Mouse (Mus musculus) limb, embryonic 10.5 days (tissue): ENCODE measurements around the gene 4921524J17Rik. TPM values are rescaled to one million over a fixed set of nuclear protein-coding genes. Genes with fewer than 3 reads are reported as not detected.

Experiments
- DNase-seq: peaks from one replicate; pipeline ENCODE4 v3.0.0-alpha.2; 2017; ENCODE audit warnings: low spot score
- H3K27ac ChIP-seq: fragments of 300-500 bp; sonication (generic); 2 replicates; pipeline ENCODE4 v1.5.1; 2016; ENCODE audit warnings: mild to moderate bottlenecking
- H3K27me3 ChIP-seq: fragments of 300-500 bp; sonication (generic); 2 replicates; pipeline ENCODE4 v1.6.1; 2016; ENCODE audit warnings: low read depth, mild to moderate bottlenecking; ENCODE audit not compliant: poor library complexity, severe bottlenecking
- H3K36me3 ChIP-seq: fragments of 300-500 bp; sonication (generic); 2 replicates; pipeline ENCODE4 v1.6.1; 2016; ENCODE audit warnings: mild to moderate bottlenecking, moderate library complexity
- H3K4me1 ChIP-seq: fragments of 300-500 bp; sonication (generic); 2 replicates; pipeline ENCODE4 v1.6.1; 2016
- H3K4me3 ChIP-seq: fragments of 300-500 bp; sonication (generic); 2 replicates; pipeline ENCODE4 v1.5.1; 2016; ENCODE audit warnings: mild to moderate bottlenecking, moderate library complexity
- H3K9me3 ChIP-seq: fragments of 300-500 bp; sonication (generic); replicated peaks from 2 replicates; pipeline ENCODE4 v1.6.1; 2016; ENCODE audit warnings: mild to moderate bottlenecking
- WGBS: fragments of 180-500 bp; shearing (Covaris S2); methylation state at CpG from one replicate; pipeline ENCODE4 v1.1.7; 2016; 5-methylcytosine and 5-hydroxymethylcytosine counted together
- polyA plus RNA-seq: library from polyadenylated mRNA; unstranded; fragments of >200 nt; fragmentation: Nextera tagmentation; extraction: Ambion mirVana; gene quantifications from 2 replicates; pipeline ENCODE4 v1.2.1, GENCODE M21; 2016

The 4921524J17Rik gene
- polyA plus RNA-seq, 1 experiment from 2014 or later, result 41.4 TPM

DNA sequence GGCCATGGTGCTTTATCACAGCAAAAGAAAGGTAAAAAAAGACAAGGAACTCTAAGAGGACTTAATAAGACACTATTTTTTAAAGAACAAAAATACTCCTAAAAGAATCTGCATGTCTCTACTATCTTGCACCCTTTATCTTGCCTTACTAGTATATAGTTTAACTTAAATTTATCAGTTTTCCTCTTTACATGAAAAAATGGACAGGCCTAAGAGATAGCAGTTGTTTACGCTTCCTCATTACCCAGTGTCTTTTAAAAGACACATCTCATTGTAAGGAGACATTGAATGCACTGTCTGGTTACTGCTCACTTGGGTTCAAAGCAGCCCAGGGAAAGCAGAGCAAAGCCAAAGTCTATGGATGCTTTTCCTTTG, 60.2 kb downstream of the 4921524J17Rik start:
- H3K36me3 ChIP-seq, result no peaks in the 10 kb centered on the region
- H3K9me3 ChIP-seq, result no peaks in the 10 kb centered on the region
- 98% methylated on average over 1 of the region's 1 CpGs for WGBS
- H3K4me1 ChIP-seq, result no peaks in the 10 kb centered on the region
- no peak overlapping the region for H3K27ac ChIP-seq
- H3K4me3 ChIP-seq, result no peak overlapping the region
- no peak for DNase-seq
- H3K27me3 ChIP-seq, result no peaks in the 10 kb centered on the region

DNA sequence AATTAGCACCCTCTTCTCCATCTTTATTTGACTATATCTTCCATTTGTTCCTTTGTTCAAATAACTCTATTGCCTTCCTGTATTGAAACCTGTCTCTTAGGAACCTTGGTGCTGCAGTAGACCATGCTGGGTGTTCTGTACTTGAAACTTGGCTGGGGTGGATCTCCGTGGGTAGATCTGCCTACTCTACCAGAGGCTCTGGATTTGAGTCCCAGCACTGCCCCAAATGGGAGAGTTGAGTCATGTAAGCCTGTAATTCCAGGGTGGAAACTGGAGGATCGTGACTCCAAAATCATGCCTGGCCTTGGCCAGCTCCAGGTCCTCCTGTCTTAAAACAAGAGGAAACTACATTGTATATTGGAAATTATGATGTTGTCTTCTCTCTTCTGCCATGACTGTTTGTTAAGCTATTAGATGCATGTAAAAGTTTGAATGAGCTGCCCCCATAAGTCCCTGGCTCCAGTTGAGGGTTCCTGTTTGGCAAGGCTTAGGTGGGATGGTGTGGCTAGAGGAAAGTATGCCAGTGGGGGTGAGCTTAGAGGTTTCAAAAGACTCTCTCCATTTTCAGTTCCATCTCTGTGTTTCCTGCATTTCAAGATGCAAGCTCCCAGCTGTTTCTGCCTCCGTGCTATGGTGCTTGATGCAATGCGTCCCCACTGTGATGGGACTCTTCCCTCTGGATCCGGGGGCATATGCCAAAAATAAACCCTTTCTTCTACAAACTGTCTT, 60.7 kb downstream of the 4921524J17Rik start:
- 87% methylated on average over 5 of the region's 5 CpGs for WGBS
- no peak overlapping the region for H3K27ac ChIP-seq

DNA sequence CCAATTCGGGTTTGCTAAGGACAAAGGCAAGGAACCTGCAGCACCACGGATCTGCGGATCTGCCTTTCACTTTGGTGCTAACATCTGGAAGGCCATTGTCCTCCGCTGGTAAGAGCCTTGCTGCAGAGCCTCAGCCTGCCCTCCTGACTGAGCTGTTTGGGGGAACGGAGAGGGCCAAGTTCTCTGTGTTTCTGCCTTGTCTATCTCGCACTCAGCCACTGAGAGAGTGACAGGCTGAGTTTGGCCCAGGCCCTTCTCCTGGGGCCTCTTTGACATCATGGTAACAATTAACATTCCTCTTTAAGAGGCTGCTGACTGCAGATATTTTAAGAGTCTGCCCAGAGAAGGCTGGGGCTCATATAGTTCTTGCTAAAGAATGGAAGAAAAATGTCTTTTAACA, 67.5 kb downstream of the 4921524J17Rik start:
- peak overlapping the region; percentile 61 for H3K27ac ChIP-seq
- peaks cover 13% of the 10 kb centered on the region for H3K4me1 ChIP-seq
- no peaks in the 10 kb centered on the region for H3K27me3 ChIP-seq
- WGBS, result 51% methylated on average over 6 of the region's 6 CpGs
- no peaks in the 10 kb centered on the region for H3K9me3 ChIP-seq
- no peaks in the 10 kb centered on the region for H3K36me3 ChIP-seq
- H3K4me3 ChIP-seq, result no peak overlapping the region
- no peak for DNase-seq

More for the DNA sequence above, 60.7 kb downstream of the 4921524J17Rik start:
- no peaks in the 10 kb centered on the region for H3K36me3 ChIP-seq
- no peaks in the 10 kb centered on the region for H3K9me3 ChIP-seq
- H3K27me3 ChIP-seq, result no peaks in the 10 kb centered on the region
- no peak overlapping the region for H3K4me3 ChIP-seq
- no peak for DNase-seq
- no peaks in the 10 kb centered on the region for H3K4me1 ChIP-seq

DNA sequence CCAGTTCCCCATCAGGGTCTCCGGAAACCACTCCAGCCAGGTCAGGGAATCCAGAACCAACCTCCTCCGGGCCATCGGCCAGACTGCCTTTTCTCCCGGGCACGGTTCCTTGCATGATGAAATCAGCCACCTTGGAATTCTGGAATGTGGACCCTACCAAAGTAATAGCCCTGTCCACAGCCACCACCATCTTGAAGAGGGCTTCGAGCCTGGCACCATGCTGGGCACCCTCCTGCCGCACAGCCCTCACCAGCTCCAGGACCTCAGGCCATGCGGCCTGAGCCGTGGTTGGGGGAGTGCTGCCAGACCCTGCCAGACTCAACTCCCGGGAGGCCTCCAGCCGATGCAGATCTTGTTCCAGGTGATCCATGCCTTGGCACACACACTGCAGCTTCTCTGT, 68.0 kb downstream of the 4921524J17Rik start:
- H3K9me3 ChIP-seq, result no peaks in the 10 kb centered on the region
- no peak overlapping the region for H3K4me3 ChIP-seq
- 89% methylated on average over 11 of the region's 11 CpGs for WGBS
- H3K4me1 ChIP-seq, result peaks cover 13% of the 10 kb centered on the region
- H3K36me3 ChIP-seq, result no peaks in the 10 kb centered on the region
- H3K27ac ChIP-seq, result peak overlapping the region; percentile 61
- no peak for DNase-seq
- no peaks in the 10 kb centered on the region for H3K27me3 ChIP-seq

DNA sequence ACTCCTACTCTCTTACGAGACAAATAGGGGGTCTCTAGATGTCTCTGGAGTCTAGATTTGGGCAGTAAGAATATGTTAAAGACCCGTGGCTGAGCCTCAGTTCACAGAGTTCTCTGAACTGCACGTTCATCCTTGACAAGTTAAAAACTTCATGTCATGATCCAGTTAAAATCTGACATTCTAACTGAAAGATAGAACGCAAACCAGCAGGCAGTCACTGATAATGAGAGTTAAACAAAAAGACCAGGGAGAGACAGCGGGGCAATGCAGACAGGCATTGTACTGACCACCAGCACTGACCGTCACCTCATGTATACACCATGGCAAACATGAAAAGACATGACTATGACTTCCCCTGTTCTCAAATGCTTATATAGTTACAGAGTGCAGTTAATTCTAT, 69.2 kb downstream of the 4921524J17Rik start:
- Histone ChIP-seq H3K9me3 (no peaks in the 10 kb centered on the region), H3K4me3 (no peak overlapping the region), H3K36me3 (no peaks in the 10 kb centered on the region), H3K27ac (no peak overlapping the region), H3K4me1 (peaks cover 13% of the 10 kb centered on the region), H3K27me3 (no peaks in the 10 kb centered on the region)
- no peak for DNase-seq
- 88% methylated on average over 6 of the region's 6 CpGs for WGBS

DNA sequence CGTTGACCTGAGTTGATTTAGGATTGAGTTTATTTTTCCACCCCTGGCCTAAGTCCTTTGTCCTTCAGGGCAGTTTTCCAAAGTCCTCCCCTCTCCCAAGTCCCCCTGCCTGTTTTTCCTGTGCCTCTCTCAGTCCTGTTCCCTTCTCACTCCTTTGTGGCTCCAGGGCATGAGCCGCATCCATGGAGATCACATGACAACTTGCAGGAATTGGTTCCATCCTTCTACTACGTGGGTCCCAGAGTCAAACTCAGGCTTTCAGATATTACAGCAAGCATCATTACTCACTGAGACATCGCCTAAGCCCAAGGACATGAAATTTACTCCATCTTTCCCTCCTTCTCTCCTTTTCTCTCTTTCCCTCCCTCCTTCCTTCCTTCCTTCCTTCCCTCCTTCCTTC, 70.4 kb downstream of the 4921524J17Rik start:
- Histone ChIP-seq H3K27me3 (no peaks in the 10 kb centered on the region), H3K36me3 (no peaks in the 10 kb centered on the region), H3K27ac (no peak overlapping the region), H3K9me3 (no peaks in the 10 kb centered on the region), H3K4me1 (peaks cover 13% of the 10 kb centered on the region), H3K4me3 (no peak overlapping the region)
- no peak for DNase-seq
- WGBS, result 84% methylated on average over 4 of the region's 4 CpGs

Other genes with a start within 250 kb of the 4921524J17Rik start
- not detected in 2 replicates for gene Olfr371, start 206.8 kb downstream of the 4921524J17Rik start, polyA plus RNA-seq
- 156 and 158 TPM in 2 replicates for gene Orc6, start 133.2 kb downstream of the 4921524J17Rik start, polyA plus RNA-seq
- gene Vps35, start 133.0 kb downstream of the 4921524J17Rik start, polyA plus RNA-seq, result 128 and 137 TPM in 2 replicates
- 0.93 TPM in 2 replicates for gene Mylk3, start 46.5 kb downstream of the 4921524J17Rik start, polyA plus RNA-seq
- 63.7 and 65.8 TPM in 2 replicates for gene Gpt2, start 59.7 kb upstream of the 4921524J17Rik start, polyA plus RNA-seq
- 193 and 220 TPM in 2 replicates for gene Dnaja2, start 122.5 kb upstream of the 4921524J17Rik start, polyA plus RNA-seq